Mouse (Mus musculus): ENCODE measurements around the gene Lipe.

The Lipe gene

DNA sequence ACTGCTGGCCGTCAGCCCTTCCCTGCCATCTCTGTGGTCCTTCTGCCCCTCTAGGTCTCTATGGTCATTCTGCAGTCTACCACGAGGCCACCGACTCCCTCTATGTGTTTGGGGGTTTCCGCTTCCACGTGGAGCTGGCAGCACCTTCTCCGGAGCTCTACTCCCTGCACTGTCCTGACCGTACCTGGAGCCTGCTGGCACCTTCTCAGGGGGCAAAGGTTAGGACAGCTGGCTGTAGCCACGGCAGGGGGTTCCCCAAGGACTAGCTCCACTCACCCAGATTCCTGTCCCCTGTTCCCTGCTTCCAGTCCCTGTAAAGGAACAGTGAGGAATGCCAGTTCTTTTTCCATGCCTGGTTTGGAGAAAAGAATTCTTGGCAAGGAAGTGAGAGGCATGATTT lies 49.6 kb downstream of the Lipe start:
- no peak for DNase-seq

- DNase-seq, result no peak
These were observed 57.3 kb downstream of the Lipe start for GRCm38 (mm10) chr7:25341000-25341784.

DNA sequence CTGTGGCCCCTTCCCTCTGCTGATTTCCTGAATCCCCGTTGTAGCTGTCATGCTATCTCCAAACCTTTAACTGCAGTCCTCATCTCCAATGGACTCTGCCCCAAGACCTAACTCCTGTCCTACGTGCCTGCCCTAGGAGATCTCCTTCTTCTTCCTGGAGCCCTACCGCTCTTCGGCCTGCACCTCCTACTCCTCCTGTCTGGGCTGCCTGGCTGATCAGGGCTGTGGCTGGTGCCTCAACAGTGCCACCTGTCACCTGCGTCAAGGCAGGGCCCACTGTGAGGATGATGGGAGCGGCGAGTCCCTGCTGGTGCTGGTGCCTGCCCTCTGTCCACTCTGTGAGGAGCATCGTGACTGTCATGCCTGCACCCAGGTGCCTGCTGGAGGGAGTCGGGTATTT lies 59.2 kb downstream of the Lipe start:
- no peak for DNase-seq

GRCm38 (mm10) chr7:25334472-25334871 lies 64.0 kb downstream of the Lipe start:
- no peak for DNase-seq

DNA sequence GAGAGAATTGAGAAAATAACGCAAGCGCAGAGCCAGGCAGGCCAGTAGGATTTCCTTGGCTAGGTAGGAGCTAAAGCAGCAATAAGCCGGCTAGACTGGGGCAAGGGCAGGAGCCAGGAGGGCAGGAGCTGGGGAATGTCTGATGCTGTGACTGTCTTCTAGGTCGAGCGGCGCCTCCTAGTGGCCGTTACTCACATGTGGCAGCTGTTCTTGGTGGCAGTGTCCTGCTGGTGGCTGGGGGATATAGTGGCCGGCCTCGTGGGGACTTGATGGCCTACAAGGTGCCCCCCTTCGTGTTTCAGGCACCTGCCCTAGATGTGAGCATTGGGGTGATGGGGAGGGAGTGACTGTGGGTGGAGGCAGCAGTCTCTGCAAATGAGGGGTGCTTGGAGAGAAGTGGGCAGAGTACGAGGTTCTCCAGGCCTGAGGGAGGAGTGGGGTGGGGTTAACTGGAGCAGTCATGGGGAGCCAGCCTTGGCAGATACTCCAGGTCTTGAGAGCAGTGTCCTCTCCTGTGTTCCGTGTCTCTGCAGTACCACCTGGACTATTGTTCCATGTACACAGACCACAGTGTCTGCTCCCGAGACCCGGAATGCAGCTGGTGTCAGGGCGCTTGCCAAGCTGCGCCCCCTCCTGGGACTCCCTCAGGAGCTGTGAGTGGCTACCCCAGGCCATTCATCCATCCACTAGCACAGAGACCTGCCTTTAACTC lies 64.8 kb downstream of the Lipe start:
- peak; percentile 82 to 83 for DNase-seq
